ENCODE assay signal across 9 mouse cellular contexts in genomic region chr4:108781596-108781995, GRCm38 (mm10). TPM values are rescaled to one million over a fixed set of nuclear protein-coding genes. Genes with fewer than 3 reads are reported as not detected.
DNase-seq lines count a peak whose midpoint lies in the region; ATAC-seq lines count a peak whose summit lies in the region.
"Had no signal": no experiment of that assay in that cellular context is flagged by ENCODE, and none has a peak within 500 bp of the region (broad histone marks: within the 10 kb centered on the region; RNA-seq: fewer than 3 reads in every experiment).

No protein-coding gene starts in this region.

- no peak overlapping the region for H3K27ac ChIP-seq in heart, embryonic 13.5 days (replicated peaks)
- no peak overlapping the region for H3K27ac ChIP-seq in heart, embryonic 10.5 days

- ATAC-seq in heart, embryonic 13.5 days (ENCODE audit: extremely low read depth, insufficient number of reproducible peaks, low FRiP score, low TSS enrichment): no peak

- WGBS in heart, embryonic 13.5 days: 52% methylated on average over 3 of the region's 3 CpGs
- WGBS in heart, embryonic 10.5 days: 73% methylated on average over 3 of the region's 3 CpGs

- H3K4me1 ChIP-seq in heart, embryonic 13.5 days: peaks cover 14% of the 10 kb centered on the region; the same call in 1 of the 2 replicates
- H3K4me1 ChIP-seq in heart, embryonic 10.5 days: peaks cover 7% of the 10 kb centered on the region; the same call in 1 of the 2 replicates

- no peaks in the 10 kb centered on the region for H3K9me3 ChIP-seq in heart, embryonic 13.5 days
- H3K9me3 ChIP-seq in heart, embryonic 10.5 days: no peaks in the 10 kb centered on the region

- no peak overlapping the region for H3K9ac ChIP-seq in heart, embryonic 13.5 days

- no peaks in the 10 kb centered on the region for H3K36me3 ChIP-seq in heart, embryonic 13.5 days
- no peaks in the 10 kb centered on the region for H3K36me3 ChIP-seq in heart, embryonic 10.5 days

- no peaks in the 10 kb centered on the region for H3K27me3 ChIP-seq in heart, embryonic 13.5 days (replicated peaks)
- H3K27me3 ChIP-seq in heart, embryonic 10.5 days (ENCODE audit: insufficient read depth, poor library complexity, severe bottlenecking): no peaks in the 10 kb centered on the region

- peak overlapping the region; percentile 86 for H3K4me2 ChIP-seq in heart, embryonic 13.5 days

- peak overlapping the region; percentile 95 for H3K4me3 ChIP-seq in heart, embryonic 13.5 days
- H3K4me3 ChIP-seq in heart, embryonic 10.5 days: no peak overlapping the region

- no peak for DNase-seq in heart, embryonic 10.5 days (ENCODE audit: low spot score)
- peak; percentile 20 for DNase-seq in Muller cell, postnatal 12 days (ENCODE audit: inconsistent ontology term)
- peak; percentile 14 for DNase-seq in fat pad, adult 2 months (ENCODE audit: extremely low read depth, low read depth, low spot score)
- DNase-seq in left cerebral cortex, postnatal 36 days (ENCODE audit: low spot score in 2 of 2): peak; percentile 11 to 17
- DNase-seq in retina, postnatal 1 day: no peak
- DNase-seq in thymus, postnatal 25 days: no peak
- DNase-seq in gastrocnemius, adult 8-10 months (ENCODE audit: low spot score in 2 of 2): no peak

- intact Hi-C loops in left cerebral cortex, postnatal 36 days (cut with DNase I): loop anchor here (2.0 kb wide), 1 partner anchor 51 kb away; the partner anchor contains the start of gene Btf3l4

RNA-seq across cellular contexts. Expression of gene Zfyve9, which starts 1.0 kb away (rescaled TPM):
- 2.8 TPM in 2 replicates for polyA plus RNA-seq in heart, embryonic 13.5 days (2015; fragmentation: Nextera tagmentation; extraction: Ambion mirVana)
- 3.3 and 3.4 TPM in 2 replicates for polyA plus RNA-seq in heart, embryonic 10.5 days (2016; fragmentation: Nextera tagmentation; extraction: Ambion mirVana)
- 10 to 100 TPM; 63.7 to 67.4 TPM for total RNA-seq in left cerebral cortex, postnatal 36 days (2021)
- 10 to 100 TPM; 54.2 to 75.2 (median 64.2) TPM for total RNA-seq in gastrocnemius, adult 8-10 months (2022)
- total RNA-seq: MEL had no signal

RNA-seq across cellular contexts. Expression of gene Btf3l4, which starts 51.8 kb away (rescaled TPM):
- polyA plus RNA-seq in heart, embryonic 13.5 days (2015; fragmentation: Nextera tagmentation; extraction: Ambion mirVana): 163 and 171 TPM in 2 replicates
- polyA plus RNA-seq in heart, embryonic 10.5 days (2016; fragmentation: Nextera tagmentation; extraction: Ambion mirVana): 160 and 165 TPM in 2 replicates
- 10 to 100 TPM; 87.3 to 92.0 TPM for total RNA-seq in left cerebral cortex, postnatal 36 days (2021)
- 10 to 100 TPM; 35.7 to 46.0 (median 41.9) TPM for total RNA-seq in gastrocnemius, adult 8-10 months (2022)

RNA-seq across cellular contexts. Expression of gene Txndc12, which starts 52.8 kb away (rescaled TPM):
- polyA plus RNA-seq in heart, embryonic 13.5 days (2015; fragmentation: Nextera tagmentation; extraction: Ambion mirVana): 121 and 130 TPM in 2 replicates
- 101 and 106 TPM in 2 replicates for polyA plus RNA-seq in heart, embryonic 10.5 days (2016; fragmentation: Nextera tagmentation; extraction: Ambion mirVana)
- total RNA-seq in left cerebral cortex, postnatal 36 days (2021): 10 to 100 TPM; 39.4 to 40.9 TPM
- 10 to 100 TPM in 3 of 4 experiments, 1 to 10 TPM in 1; 9.8 to 13.5 (median 11.7) TPM for total RNA-seq in gastrocnemius, adult 8-10 months (2022)

Comparison
In these comparisons a context has a peak if more than half of its experiments do, and no peak if none do; other contexts are left out.
1. DNase-seq: peak in Muller cell, postnatal 12 days (single experiment), fat pad, adult 2 months (single experiment) and left cerebral cortex, postnatal 36 days (2 of 2); none in heart, embryonic 10.5 days (single experiment), retina, postnatal 1 day (single experiment), thymus, postnatal 25 days (single experiment) and gastrocnemius, adult 8-10 months (0 of 2).